Mouse (Mus musculus) cerebellum, adult 11-12 months (tissue): ENCODE data around the gene Tunar.
A peak's percentile ranks its signal among the peaks of the same experiment; 100 is the strongest.

ENCODE experiments used
- DNase-seq: peaks from one replicate; pipeline ENCODE4 v3.0.0; 2022

Tunar gene

GRCm38 (mm10) chr12:105403742-105404141 is 70.1 kb downstream of the Tunar start:
- DNase-seq: no peak

GRCm38 (mm10) chr12:105406008-105406407 is 72.3 kb downstream of the Tunar start:
- no peak for DNase-seq

- no peak for DNase-seq
Observed at GRCm38 (mm10) chr12:105413909-105414308, 80.2 kb downstream of the Tunar start.

- DNase-seq: no peak
Observed at GRCm38 (mm10) chr12:105420476-105420875, 86.8 kb downstream of the Tunar start.

- DNase-seq: no peak
Observed at GRCm38 (mm10) chr12:105426541-105426940, 92.9 kb downstream of the Tunar start.

GRCm38 (mm10) chr12:105427039-105427757 is 93.5 kb downstream of the Tunar start:
- peak; percentile 73 for DNase-seq

- no peak for DNase-seq
Observed at GRCm38 (mm10) chr12:105431872-105432271, 98.2 kb downstream of the Tunar start.

- DNase-seq: no peak
Observed at GRCm38 (mm10) chr12:105432807-105433206, 99.1 kb downstream of the Tunar start.
